ENCODE assay signal across 8 mouse cellular contexts in genomic region chr16:55894536-55894892, GRCm38 (mm10). TPM values are rescaled to one million over a fixed set of nuclear protein-coding genes. Genes with fewer than 3 reads are reported as not detected.
A peak's percentile ranks its signal among the peaks of the same experiment; 100 is the strongest.
DNase-seq lines count a peak whose midpoint lies in the region; ATAC-seq lines count a peak whose summit lies in the region.

No protein-coding gene starts in this region.

- H3K9me3 ChIP-seq in forebrain, embryonic 14.5 days (replicated peaks; ENCODE audit: control insufficient read depth, low read length): no peaks in the 10 kb centered on the region
- H3K9me3 ChIP-seq in limb, embryonic 13.5 days: no peaks in the 10 kb centered on the region
- no peaks in the 10 kb centered on the region for H3K9me3 ChIP-seq in midbrain, embryonic 12.5 days

- WGBS in forebrain, embryonic 14.5 days: 0% methylated on average over 4 of the region's 4 CpGs
- WGBS in limb, embryonic 13.5 days: 0% methylated on average over 4 of the region's 4 CpGs
- WGBS in midbrain, embryonic 12.5 days: 1% methylated on average over 4 of the region's 4 CpGs

- H3K4me2 ChIP-seq in forebrain, embryonic 14.5 days (ENCODE audit: low read length): peak overlapping the region; percentile 83
- peak overlapping the region; percentile 90 for H3K4me2 ChIP-seq in limb, embryonic 13.5 days (replicated peaks)
- peak overlapping the region; percentile 89 for H3K4me2 ChIP-seq in midbrain, embryonic 12.5 days (replicated peaks)

- DNase-seq in right cerebral cortex, postnatal 10 days (ENCODE audit: low spot score in 2 of 2): peak; percentile 40 to 43
- no peak for DNase-seq in right cerebral cortex, postnatal 36 days (ENCODE audit: low spot score in 2 of 2)
- DNase-seq in adipocyte (ENCODE audit: low spot score): peak; percentile 21
- DNase-seq in forebrain, embryonic 14.5 days (ENCODE audit: low spot score): no peak
- DNase-seq in layer of hippocampus, adult 11-12 months (ENCODE audit: low spot score): no peak
- no peak for DNase-seq in gastrocnemius, postnatal 10 days

- H3K4me1 ChIP-seq in forebrain, embryonic 14.5 days (ENCODE audit: control insufficient read depth, insufficient read depth, low read length): 0 out of 2 replicates have a peak, but pooled peaks cover 10% of the 10 kb centered on the region
- peaks cover 15% of the 10 kb centered on the region for H3K4me1 ChIP-seq in limb, embryonic 13.5 days
- peaks cover 5% of the 10 kb centered on the region for H3K4me1 ChIP-seq in midbrain, embryonic 12.5 days

- no peak for ATAC-seq in forebrain, embryonic 14.5 days
- ATAC-seq in limb, embryonic 13.5 days (ENCODE audit: low FRiP score, low read depth): no peak
- no peak for ATAC-seq in midbrain, embryonic 12.5 days (ENCODE audit: low FRiP score, low read depth)

- no peaks in the 10 kb centered on the region for H3K27me3 ChIP-seq in forebrain, embryonic 14.5 days (replicated peaks; ENCODE audit: control insufficient read depth, insufficient read depth, low read length)
- H3K27me3 ChIP-seq in limb, embryonic 13.5 days: no peaks in the 10 kb centered on the region
- H3K27me3 ChIP-seq in midbrain, embryonic 12.5 days: no peaks in the 10 kb centered on the region

- peak overlapping the region; percentile 81 for H3K9ac ChIP-seq in forebrain, embryonic 14.5 days (ENCODE audit: low read length)
- H3K9ac ChIP-seq in limb, embryonic 13.5 days: peak overlapping the region; percentile 80
- peak overlapping the region; percentile 77 for H3K9ac ChIP-seq in midbrain, embryonic 12.5 days (replicated peaks)

- no peaks in the 10 kb centered on the region for H3K36me3 ChIP-seq in forebrain, embryonic 14.5 days (ENCODE audit: control insufficient read depth, insufficient read depth, low read length)
- H3K36me3 ChIP-seq in limb, embryonic 13.5 days: no peaks in the 10 kb centered on the region
- H3K36me3 ChIP-seq in midbrain, embryonic 12.5 days: peaks cover 8% of the 10 kb centered on the region; the same call in 1 of the 2 replicates

- H3K4me3 ChIP-seq in forebrain, embryonic 14.5 days (ENCODE audit: low read depth, low read length): peak overlapping the region; percentile 76
- H3K4me3 ChIP-seq in limb, embryonic 13.5 days: peak overlapping the region; percentile 72
- peak overlapping the region; percentile 75 for H3K4me3 ChIP-seq in midbrain, embryonic 12.5 days

- H3K27ac ChIP-seq in forebrain, embryonic 14.5 days (ENCODE audit: low read depth, low read length): peak overlapping the region; percentile 76; the same call in 1 of the 2 replicates
- no peak overlapping the region for H3K27ac ChIP-seq in limb, embryonic 13.5 days
- peak overlapping the region; percentile 83; the same call in 1 of the 2 replicates for H3K27ac ChIP-seq in midbrain, embryonic 12.5 days (replicated peaks)

RNA-seq across cellular contexts. Expression of gene Nxpe3, which starts 0.6 kb away (rescaled TPM):
- polyA plus RNA-seq in forebrain, embryonic 14.5 days (2014; fragmentation: Nextera tagmentation; extraction: Ambion mirVana): 1.3 and 1.5 TPM in 2 replicates
- polyA plus RNA-seq in limb, embryonic 13.5 days (2015; fragmentation: Nextera tagmentation; extraction: Ambion mirVana): 0.66 and 0.70 TPM in 2 replicates
- polyA plus RNA-seq in midbrain, embryonic 12.5 days (2016; fragmentation: Nextera tagmentation; extraction: Ambion mirVana): 1.0 and 1.1 TPM in 2 replicates
- under 1 TPM; 0.31 to 0.34 TPM for total RNA-seq in gastrocnemius, postnatal 10 days (2021)

RNA-seq across cellular contexts. Expression of gene Cep97, which starts 40.1 kb away (rescaled TPM):
- 15.8 and 19.4 TPM in 2 replicates for polyA plus RNA-seq in forebrain, embryonic 14.5 days (2014; fragmentation: Nextera tagmentation; extraction: Ambion mirVana)
- 10.9 and 11.6 TPM in 2 replicates for polyA plus RNA-seq in limb, embryonic 13.5 days (2015; fragmentation: Nextera tagmentation; extraction: Ambion mirVana)
- polyA plus RNA-seq in midbrain, embryonic 12.5 days (2016; fragmentation: Nextera tagmentation; extraction: Ambion mirVana): 21.3 and 22.6 TPM in 2 replicates
- 1 to 10 TPM; 3.2 to 5.5 TPM for total RNA-seq in gastrocnemius, postnatal 10 days (2021)

RNA-seq across cellular contexts. Expression of gene Nfkbiz, which starts 55.8 kb away (rescaled TPM):
- 0.99 and 1.3 TPM in 2 replicates for polyA plus RNA-seq in forebrain, embryonic 14.5 days (2014; fragmentation: Nextera tagmentation; extraction: Ambion mirVana)
- polyA plus RNA-seq in limb, embryonic 13.5 days (2015; fragmentation: Nextera tagmentation; extraction: Ambion mirVana): 4.1 and 4.6 TPM in 2 replicates
- 1.5 TPM in 2 replicates for polyA plus RNA-seq in midbrain, embryonic 12.5 days (2016; fragmentation: Nextera tagmentation; extraction: Ambion mirVana)
- total RNA-seq in gastrocnemius, postnatal 10 days (2021): 1 to 10 TPM; 1.8 to 2.8 TPM

Comparison
In these comparisons a context has a peak if more than half of its experiments do, and no peak if none do; other contexts are left out.
1. DNase-seq: peak in right cerebral cortex, postnatal 10 days (2 of 2) and adipocyte (single experiment); none in right cerebral cortex, postnatal 36 days (0 of 2), forebrain, embryonic 14.5 days (single experiment), layer of hippocampus, adult 11-12 months (single experiment) and gastrocnemius, postnatal 10 days (single experiment).
2. Peak in every context shown above with its lines, with median percentiles within 50 percentile points of each other: H3K4me2 ChIP-seq, H3K4me3 ChIP-seq and H3K9ac ChIP-seq.